Mouse (Mus musculus): ENCODE results near the gene Ppp2r5d. TPM values are rescaled to one million over a fixed set of nuclear protein-coding genes. Genes with fewer than 3 reads are reported as not detected.

Gene Ppp2r5d
- total RNA-seq, 2 experiments from 2014 or later, result 49.3 to 57.1 TPM

DNA sequence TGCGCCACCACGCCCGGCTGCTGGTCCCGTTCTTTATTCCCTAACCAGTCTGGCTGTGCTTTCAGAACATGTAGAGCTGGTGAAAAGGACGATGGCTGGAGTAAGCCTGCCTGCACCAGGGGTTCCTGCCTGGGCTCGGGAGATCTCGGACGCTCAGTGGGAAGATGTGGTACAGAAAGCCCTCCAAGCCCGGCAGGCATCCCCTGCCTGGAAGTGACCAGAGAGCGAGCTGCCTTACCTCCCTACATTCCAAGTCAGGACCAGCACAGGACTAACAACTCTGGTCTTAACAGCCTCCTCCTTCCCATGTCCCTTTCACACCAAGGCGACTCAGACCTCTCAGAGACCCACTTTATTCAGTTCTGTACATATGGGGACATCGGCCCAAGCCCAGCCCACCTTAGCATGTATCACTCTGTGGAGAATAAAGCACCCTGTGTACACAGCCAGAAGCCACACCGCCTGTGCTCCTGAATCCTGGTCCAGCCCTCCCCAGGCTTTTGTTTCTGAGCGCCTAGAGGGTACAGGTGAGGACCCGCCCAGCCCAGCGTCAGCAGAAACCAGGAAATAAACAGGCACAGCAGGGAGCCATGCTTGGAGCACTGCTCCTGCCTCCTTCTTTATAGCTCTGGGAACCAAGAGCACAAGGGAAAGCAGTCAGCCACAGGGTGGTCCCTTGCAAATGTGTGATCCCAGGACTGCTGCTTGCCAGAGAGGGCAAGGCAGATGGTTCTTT lies 22.1 kb downstream of the Ppp2r5d start:
- no peak for ATAC-seq (replicated peaks; ENCODE audit: poor library complexity, severe bottlenecking)

DNA sequence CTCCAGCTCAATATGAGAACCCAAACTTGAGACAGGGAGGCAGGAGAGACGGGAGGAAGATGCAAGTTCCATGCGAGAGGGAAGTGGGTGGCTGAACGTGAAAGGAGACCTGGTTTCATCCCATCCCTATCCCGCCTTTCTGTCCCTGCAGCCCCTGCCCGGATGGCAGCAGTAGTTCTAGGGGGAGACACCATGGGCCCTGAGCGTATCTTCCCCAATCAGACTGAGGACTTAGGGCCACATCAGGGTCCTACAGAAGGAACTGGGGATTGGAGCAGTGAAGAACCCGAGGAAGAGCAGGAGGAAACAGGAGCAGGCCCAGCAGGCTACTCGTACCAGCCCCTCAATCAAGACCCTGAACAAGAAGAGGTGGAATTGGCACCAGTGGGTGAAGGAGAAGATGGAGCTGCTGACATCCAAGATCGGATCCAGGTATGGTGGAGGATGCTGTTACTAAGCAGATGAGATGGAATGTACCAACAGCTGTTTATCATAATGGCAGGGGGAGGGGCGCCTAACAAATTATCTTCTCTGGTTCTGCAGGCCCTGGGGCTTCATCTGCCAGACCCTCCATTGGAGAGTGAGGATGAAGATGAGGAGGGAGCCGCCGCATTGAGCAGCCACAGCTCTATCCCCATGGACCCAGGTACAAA lies 23.3 kb downstream of the Ppp2r5d start:
- 0 out of 2 replicates have a peak, but pooled peaks have one; percentile 1 for ATAC-seq (replicated peaks; ENCODE audit: poor library complexity, severe bottlenecking)

DNA sequence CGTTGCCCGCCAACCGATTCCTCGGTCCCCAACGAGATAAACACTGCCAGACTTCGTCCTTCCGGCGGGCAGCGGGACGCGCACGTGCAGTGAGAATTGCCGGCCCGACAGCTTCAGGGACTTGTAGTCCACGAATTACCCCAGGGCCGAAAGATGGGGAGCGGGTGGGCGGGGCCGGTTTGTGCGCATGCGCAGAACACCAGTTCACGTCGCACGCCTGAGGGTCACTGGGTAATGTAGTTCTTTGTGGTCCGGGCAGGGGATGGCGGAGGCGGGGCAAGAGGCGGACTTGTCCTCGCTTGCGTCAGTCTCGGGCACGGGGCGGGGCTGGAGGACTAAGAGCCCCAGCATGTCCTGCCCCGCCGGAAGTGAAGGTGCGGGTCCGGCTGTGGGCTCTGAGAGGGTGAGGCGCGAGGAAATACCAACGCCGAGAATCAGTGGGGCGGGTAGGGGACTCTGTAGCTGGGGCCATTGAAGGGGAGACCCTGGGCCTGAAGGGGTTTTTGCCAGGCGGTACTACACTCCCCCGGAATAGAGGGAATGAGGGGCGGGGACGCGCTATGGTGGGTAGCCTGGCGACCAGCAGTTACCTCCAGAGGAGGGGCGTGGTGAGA lies 24.0 kb downstream of the Ppp2r5d start, which contains the start of gene Klhdc3:
Gene Klhdc3, minus strand, starts transcription at position 155 of the 614 bp plus-strand sequence.
- peak; percentile 90 for ATAC-seq (replicated peaks; ENCODE audit: poor library complexity, severe bottlenecking)

DNA sequence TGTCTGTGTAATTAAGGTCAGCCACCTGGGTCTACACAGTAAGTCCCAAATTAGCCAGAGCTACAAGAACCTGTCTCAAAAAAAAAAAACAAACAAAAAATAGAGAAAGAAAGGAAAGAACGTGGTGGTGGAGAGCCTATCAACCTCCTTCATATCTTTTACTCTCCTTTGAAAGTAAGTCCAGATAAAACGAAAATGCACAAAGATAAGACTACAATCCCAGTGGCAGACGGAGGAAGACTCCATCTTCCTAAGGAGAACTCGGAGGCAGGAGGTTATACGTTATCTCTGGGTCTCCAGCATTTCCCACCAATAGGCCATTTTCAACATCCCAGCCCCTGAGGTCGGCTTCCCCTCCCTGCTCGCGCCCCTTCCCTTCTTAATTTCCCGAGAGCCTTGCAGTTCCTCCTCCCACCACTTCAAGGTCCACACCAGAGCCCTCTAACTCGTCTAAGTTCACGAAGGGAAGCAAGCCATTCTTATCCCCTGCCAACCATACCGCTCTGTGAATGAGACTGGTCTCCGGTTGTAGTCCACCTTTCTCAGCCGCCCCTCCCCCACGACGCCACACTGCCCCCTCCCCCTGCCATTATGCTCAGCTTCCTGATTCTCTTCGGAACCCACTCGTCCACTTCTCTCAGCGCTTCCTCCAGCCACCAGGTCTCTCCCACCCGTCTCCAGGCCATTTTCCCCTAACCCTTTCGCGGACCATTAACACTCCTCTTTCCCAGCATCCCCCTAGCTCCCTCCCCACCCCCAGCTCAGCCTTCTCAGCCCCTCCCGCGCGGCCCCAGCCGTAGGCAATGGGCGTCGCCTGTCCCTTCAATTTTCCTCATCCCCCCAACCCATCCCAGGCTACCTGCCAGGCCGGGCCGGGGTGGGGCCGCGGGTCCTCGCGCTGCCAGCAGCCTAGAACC lies 24.8 kb downstream of the Ppp2r5d start:
- ATAC-seq (replicated peaks; ENCODE audit: poor library complexity, severe bottlenecking), result peak; percentile 43

DNA sequence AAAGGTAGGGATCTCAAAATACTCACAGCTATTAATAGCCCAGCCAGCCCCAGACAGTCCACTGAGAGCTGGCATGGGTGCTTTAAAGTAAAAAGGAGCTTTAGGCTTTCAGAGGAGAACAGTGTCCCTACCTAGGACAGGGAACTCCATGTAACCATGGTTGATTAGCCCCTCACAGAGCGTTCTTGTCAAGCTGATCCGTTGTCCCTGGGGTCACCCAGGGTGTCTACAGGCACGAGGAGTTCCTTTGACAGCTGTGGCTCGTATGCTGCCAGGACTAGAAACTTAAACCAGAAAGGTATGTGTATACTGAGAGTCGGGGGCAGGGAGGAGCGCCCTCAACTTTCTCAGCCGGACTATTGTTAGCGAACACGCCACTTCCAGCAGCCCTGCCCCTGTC lies 26.0 kb downstream of the Ppp2r5d start:
- no peak for ATAC-seq (replicated peaks; ENCODE audit: poor library complexity, severe bottlenecking)

DNA sequence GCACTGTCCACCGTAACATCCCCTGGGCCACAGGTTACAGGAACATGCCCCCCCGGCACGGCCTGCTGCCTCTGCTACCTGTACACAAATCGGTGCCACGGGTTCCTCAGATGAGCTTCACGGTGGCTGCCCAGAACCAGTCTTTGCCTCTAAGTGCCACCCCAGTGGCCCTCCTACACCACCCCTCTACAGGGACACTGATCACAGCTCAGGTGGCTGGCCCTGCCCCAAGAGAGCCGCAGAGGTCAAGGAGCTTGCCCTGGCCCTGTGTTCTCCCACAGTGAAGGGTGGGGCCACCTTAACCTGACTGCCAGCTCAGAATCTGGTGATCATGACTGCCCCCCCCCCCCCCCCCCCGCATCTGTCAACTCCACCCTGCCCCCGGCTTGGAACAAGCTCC lies 26.5 kb downstream of the Ppp2r5d start, which contains the start of gene Mea1:
Gene Mea1, plus strand, starts transcription at position 378 of the 400 bp plus-strand sequence.
- no peak for ATAC-seq (replicated peaks; ENCODE audit: poor library complexity, severe bottlenecking)

DNA sequence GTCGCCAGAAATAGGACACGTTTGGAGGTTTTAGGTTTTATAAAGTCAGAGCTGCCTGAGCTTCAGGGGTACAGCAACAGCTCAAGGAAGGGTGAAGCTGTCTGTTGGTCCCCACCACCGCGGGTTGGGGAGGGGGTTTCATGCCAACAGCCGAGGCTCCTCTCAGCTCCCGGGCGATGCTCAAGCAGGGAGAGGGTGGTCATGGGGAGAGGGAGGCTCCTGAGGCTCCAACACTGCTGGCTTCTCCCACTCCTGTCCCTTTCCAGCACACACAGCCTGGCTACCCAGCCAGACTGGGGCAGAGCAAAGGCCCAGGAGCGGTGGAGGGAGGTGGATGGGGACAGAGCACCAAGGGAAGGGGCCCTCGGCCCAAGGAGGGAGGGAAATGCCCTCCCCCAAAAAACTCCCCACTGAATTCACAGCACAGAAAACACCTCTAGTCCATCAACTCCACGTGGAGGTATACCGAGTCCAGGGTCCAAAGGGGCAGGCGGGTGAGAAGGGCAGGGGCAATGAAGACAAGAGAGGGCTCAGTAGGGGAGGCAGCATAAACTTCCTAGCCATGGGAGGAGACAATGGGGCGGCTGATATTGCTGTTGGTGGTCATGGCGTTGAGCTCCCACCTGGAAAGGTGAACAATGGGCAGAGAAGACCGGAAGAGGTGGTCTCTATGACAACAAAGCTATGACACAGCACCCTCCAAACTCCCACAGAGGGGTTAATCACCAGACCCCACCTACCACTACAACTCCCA lies 30.2 kb downstream of the Ppp2r5d start:
- ATAC-seq (replicated peaks; ENCODE audit: poor library complexity, severe bottlenecking), result no peak

DNA sequence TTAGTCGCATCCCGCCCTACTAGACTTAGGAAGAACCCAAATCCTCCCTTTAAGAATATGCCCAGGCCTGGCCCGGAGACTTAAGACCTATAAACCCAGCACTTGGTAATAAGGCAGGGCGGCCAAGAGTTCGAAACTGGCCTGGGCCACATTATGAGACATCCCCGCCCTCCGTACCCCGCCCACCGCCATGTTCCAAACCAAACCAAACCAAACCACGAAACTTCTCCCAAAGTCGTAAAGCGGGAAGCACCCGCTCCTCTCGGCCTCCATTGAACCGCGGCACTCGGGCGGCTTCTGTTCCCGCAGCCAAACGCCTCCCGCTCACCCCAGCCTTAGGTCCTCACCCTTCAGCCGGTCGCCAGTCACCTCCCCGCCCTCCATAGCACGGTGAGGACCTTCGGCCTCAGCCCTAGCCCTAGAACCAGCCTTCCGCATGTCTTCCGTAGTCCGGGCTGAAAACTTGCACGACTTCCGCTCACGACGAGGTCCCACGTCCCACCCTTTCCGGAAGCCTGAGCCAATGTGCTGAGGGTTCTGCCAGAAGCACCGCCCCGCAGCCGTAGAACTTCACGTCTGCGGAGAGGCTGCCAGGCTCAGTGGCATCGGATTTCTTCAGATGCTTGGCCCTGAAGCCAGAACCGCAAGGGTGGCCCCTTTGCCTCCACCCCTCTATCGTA lies 30.9 kb downstream of the Ppp2r5d start, which contains the start of gene Rrp36:
Gene Rrp36, minus strand, starts transcription at position 503 of the 680 bp plus-strand sequence.
- peak; percentile 97 for ATAC-seq (replicated peaks; ENCODE audit: poor library complexity, severe bottlenecking)

DNA sequence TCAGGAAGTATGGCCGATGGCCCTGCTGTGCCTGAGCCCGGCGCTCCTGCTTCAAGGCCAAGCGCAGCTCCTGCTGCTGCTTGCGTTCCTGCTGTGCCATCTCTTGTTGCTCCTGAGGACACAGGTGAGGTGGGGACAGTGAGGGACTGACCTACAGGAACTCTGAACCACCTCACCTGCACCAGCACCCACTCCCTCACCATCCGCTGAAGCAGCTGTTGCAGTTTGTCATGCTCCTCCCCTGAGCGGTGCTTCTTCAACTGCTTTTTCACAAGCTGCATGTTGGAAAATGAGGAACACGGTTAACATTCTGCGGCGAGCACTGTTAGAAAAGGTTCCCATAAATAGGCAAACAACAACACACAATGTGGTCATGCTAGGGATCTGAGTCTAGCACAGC lies 35.0 kb downstream of the Ppp2r5d start:
- ATAC-seq (replicated peaks; ENCODE audit: poor library complexity, severe bottlenecking), result no peak

DNA sequence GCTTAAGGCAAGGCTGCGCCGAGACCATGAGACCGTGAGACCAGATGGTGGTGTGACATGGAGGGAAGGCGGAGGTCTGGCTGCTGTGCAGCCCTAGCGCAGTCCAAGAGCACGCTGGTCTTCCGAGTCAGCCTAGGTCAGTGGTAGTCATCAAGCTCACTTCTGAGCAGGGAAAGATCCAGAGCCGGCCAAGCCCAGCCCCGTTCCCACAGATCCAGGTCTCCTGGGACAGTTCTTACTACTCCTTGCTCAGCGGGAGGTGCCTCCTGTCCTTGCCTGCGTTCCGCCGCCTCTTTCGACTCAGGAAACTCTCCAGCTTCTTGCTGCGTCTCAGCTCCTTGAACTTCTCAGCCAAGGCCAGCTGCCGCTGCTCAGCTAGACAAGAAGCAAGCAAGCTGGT lies 37.2 kb downstream of the Ppp2r5d start:
- ATAC-seq (replicated peaks; ENCODE audit: poor library complexity, severe bottlenecking), result no peak

DNA sequence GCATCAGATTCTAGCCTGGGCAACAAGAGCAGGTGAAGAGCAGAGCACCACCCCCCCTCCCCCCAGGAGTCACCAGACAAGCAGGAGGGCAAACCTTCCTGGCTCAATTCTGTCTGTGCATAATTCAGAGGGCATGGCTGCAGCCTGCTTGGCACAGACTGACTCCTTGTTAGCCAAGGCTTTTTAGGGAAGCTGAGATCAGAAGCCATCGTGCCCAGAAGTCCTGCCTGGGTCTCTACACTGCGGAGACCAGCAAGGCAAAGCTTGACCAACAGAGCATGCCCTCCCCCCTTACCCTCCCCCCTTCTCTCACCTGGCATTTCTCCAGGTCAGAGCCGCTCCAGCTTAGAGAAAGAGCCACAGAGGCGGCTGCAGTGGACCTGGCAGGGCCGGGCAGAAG lies 42.2 kb downstream of the Ppp2r5d start:
- no peak for ATAC-seq (replicated peaks; ENCODE audit: poor library complexity, severe bottlenecking)

DNA sequence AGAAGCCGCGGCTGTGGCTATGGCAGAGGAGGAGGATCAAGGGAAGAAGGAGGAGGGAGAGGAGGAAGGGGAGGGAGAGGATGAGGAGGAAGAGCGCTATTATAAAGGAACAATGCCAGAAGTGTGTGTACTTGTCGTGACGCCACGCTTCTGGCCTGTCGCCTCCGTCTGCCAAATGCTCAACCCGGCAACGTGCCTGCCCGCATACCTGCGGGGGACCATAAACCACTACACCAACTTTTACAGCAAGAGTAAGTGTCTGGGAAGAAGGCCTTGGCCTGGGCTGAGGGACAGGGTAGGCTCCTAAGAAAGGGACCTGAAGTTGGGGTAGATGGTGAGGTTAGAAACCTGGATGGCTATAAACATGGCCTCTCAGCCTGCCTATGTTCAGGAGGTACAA lies 42.9 kb downstream of the Ppp2r5d start:
- ATAC-seq (replicated peaks; ENCODE audit: poor library complexity, severe bottlenecking), result no peak

DNA sequence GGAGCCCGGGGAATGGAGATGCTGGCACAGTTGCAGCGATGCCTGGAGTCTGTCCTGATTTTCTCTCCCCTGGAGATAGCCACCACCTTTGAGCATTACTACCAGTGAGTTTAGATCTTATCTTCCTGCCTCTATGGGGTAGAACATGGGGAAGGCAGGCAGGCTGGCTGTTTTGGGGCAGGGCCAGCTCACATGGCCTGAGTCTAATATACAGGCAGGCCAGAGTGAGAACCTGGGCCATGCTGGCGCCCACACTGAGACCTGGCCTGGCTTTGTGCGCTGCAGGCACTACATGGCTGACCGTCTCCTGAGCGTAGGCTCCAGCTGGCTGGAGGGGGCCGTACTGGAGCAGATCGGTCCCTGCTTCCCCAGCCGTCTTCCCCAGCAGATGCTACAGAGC lies 43.6 kb downstream of the Ppp2r5d start:
- ATAC-seq (replicated peaks; ENCODE audit: poor library complexity, severe bottlenecking), result no peak

DNA sequence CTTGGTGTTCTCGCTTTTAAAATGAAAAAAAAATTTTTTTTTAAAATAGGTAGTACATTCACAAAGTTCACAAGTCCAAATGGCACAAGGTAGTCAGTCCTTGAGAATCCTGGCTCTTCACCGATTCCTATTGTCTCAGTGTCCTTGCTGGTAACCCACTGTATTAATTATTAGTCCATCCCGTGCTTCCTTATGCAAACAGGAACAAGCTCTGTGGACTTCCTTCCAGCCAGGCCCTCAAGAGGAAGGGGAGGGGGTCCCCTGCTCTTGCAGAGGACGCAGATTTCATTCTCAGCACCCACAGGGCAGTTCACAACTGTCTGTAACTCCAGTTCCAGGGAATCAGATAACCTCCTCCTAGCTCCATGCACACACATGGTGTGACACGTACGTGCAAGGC lies 48.9 kb downstream of the Ppp2r5d start:
- no peak for ATAC-seq (replicated peaks; ENCODE audit: poor library complexity, severe bottlenecking)

DNA sequence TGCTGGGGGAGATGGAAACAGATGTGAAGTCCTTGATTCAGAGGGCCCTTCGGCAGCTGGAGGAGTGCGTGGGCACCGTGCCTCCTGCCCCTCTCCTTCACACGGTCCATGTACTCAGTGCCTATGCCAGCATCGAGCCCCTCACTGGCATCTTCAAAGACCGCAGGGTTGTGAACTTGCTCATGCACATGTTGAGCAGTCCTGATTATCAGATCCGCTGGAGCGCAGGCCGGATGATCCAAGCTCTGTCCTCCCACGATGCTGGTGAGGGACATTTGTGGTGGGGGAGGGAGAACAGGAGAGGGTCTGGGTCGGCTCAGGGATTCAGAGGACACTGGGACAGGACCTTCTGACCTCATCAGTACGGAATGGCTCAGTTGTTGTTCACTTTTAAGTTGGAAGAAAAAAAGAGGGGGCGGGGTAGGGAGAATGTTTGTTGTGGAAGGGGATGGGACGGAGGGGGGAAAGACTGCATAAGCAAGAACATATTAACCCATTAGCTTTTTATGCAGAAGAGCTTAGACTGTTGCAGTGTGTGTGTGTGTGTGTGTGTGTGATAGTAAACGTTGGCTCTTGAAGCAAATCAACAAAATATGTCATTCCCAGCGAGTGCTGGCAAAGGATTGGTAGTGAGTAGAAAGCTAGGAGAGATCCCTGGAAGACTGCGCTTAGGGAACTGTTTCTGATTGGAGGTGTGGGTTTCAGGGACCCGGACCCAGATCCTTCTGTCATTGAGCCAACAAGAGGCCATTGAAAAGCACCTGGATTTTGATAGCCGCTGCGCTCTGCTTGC lies 53.0 kb downstream of the Ppp2r5d start:
- ATAC-seq (replicated peaks; ENCODE audit: poor library complexity, severe bottlenecking), result no peak

DNA sequence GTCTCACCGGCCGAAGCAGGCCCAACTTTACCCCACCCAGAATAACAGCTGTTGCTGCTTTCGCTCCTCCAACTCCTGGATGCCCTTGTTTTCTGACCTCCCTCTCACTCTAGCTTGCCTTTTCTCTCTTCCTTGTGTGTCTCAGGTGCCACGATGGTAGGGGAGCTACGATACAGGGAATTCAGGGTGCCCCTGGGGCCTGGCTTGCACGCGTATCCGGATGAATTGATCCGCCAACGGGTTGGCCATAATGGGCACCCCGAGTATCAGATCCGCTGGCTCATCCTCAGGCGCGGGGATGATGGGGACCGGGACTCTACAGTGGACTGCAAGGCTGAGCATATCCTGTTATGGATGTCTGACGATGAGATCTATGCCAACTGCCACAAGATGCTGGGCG lies 53.6 kb downstream of the Ppp2r5d start:
- no peak for ATAC-seq (replicated peaks; ENCODE audit: poor library complexity, severe bottlenecking)

DNA sequence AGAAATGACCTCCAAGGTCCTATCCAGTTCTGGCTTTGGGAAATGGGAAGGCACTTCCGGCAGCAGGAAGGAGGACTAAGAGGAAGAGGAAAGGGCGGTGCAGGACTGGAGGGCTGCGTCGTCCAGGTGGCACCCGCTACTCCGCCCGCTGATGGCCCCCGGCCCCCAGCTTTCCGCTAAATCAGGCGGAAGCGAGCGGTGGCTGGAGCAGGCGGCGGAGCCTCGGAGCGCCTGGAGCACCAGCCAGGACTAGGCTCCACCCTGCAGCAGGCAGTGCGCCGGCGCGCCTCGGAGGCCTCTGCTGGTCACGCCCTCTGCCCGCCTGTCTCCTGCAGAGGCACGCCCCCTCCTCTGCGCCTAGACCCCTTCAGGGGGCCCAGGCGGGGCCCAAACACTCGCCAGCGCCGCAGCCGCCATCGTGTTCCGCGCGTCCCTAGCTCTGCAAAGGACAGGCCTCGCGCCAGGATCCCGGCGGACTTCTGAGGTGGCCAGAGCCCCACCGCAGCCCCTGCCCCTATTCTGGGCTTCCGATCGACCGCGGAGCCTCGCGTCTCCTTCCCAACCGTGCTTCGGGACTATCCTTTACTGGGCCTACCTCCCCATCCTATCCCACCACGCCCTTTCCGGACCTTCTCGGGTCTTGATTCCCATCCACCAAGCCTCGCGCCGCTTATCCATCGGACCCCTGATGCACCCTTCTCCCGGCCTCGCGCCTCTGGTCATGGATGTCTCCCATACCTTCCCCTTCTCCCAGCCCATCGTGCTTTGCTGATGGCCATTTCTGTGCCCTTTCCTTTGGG lies 54.5 kb downstream of the Ppp2r5d start, which contains the start of gene Cul7:
Gene Cul7, plus strand, starts transcription at position 106 of the 800 bp plus-strand sequence.
- peak; percentile 78 for ATAC-seq (replicated peaks; ENCODE audit: poor library complexity, severe bottlenecking)

Measured in granulocyte monocyte progenitor cell, adult 5-6 weeks (primary cell).